Mouse (Mus musculus) CH12.LX (cell line): ENCODE results near the gene Fpgs. TPM values are rescaled to one million over a fixed set of nuclear protein-coding genes. Genes with fewer than 3 reads are reported as not detected.

Source experiments
- DNase-seq: peaks from one replicate; pipeline ENCODE4 v3.0.0-alpha.2; 2013; ENCODE audit errors: extremely low read depth
- H3K27ac ChIP-seq: 2 replicates; pipeline ENCODE4 v1.5.1; 2012; ENCODE audit warnings: low read depth, mild to moderate bottlenecking, control low read depth, moderate library complexity; ENCODE audit not compliant: insufficient read depth
- H3K27me3 ChIP-seq: replicated peaks from 2 replicates; pipeline ENCODE3; 2012; ENCODE audit warnings: inconsistent platforms
- H3K36me3 ChIP-seq, 2 experiments: replicated peaks in 1 of 2; 2 replicates each; pipeline versions ENCODE3 to v1.6.1; 2012; ENCODE audit warnings: inconsistent platforms in 1 of 2, low read length in 1 of 2, mild to moderate bottlenecking in 1 of 2, mixed read lengths in 1 of 2, moderate library complexity in 1 of 2; ENCODE audit not compliant: control insufficient read depth in 1 of 2, insufficient read depth in 1 of 2
- H3K4me1 ChIP-seq, 2 experiments: 2 replicates each; pipeline ENCODE4 v1.6.1; 2012; ENCODE audit warnings: inconsistent platforms in 1 of 2, moderate library complexity in 1 of 2; ENCODE audit not compliant: insufficient read depth in 2 of 2, control insufficient read depth in 1 of 2
- H3K4me2 ChIP-seq: 2 replicates; pipeline ENCODE4 v1.6.1; 2012; ENCODE audit warnings: low read depth, mild to moderate bottlenecking, control low read depth; ENCODE audit not compliant: poor library complexity, insufficient read depth, severe bottlenecking
- H3K4me3 ChIP-seq, 3 experiments: fragments of 150-350 bp in 1 of 3; sonication (generic) in 1 of 3; replicated peaks in 1 of 3; 2 replicates each; pipeline versions ENCODE3 to v1.5.1; 2011 to 2012; ENCODE audit warnings: low read depth in 2 of 3, low read length in 2 of 3, mild to moderate bottlenecking in 2 of 3, moderate library complexity in 2 of 3, control low read depth in 1 of 3, improper control_type of control experiment in 1 of 3, inconsistent platforms in 1 of 3, mixed read lengths in 1 of 3; ENCODE audit not compliant: poor library complexity in 1 of 3
- H3K79me2 ChIP-seq: replicated peaks from 2 replicates; pipeline ENCODE4 v1.6.1; 2012; ENCODE audit warnings: mild to moderate bottlenecking, moderate library complexity; ENCODE audit not compliant: control insufficient read depth, poor library complexity, insufficient read depth, severe bottlenecking; ENCODE audit errors: extremely low read depth
- H3K9ac ChIP-seq: 2 replicates; pipeline ENCODE4 v1.6.1; 2012; ENCODE audit warnings: low read depth, mild to moderate bottlenecking, control low read depth, moderate library complexity; ENCODE audit not compliant: insufficient read depth
- H3K9me3 ChIP-seq: replicated peaks from 2 replicates; pipeline ENCODE3; 2012; ENCODE audit warnings: low read length, inconsistent platforms, mixed read lengths
- CHD1 ChIP-seq: IDR thresholded peaks from 2 replicates; pipeline ENCODE4 v1.6.1; 2012; ENCODE audit warnings: low read depth, low read length, improper control_type of control experiment, inconsistent platforms
- CTCF ChIP-seq, 2 experiments: IDR thresholded peaks in 1 of 2; conservative IDR thresholded peaks in 1 of 2; 2 replicates each; pipeline ENCODE4 v1.5.1; 2011 to 2012; ENCODE audit warnings: low read depth in 2 of 2, low read length in 2 of 2, improper control_type of control experiment in 1 of 2, inconsistent platforms in 1 of 2, mild to moderate bottlenecking in 1 of 2, moderate library complexity in 1 of 2
- E2F4 ChIP-seq: IDR thresholded peaks from 2 replicates; pipeline ENCODE4 v1.6.1; 2011; ENCODE audit warnings: low read depth, low read length, improper control_type of control experiment; ENCODE audit not compliant: insufficient replicate concordance
- ELF1 ChIP-seq: IDR thresholded peaks from 2 replicates; pipeline ENCODE4 v1.6.1; 2014; ENCODE audit warnings: low read depth, mild to moderate bottlenecking, inconsistent platforms, low read length, improper control_type of control experiment
- EP300 ChIP-seq: IDR thresholded peaks from 2 replicates; pipeline ENCODE4 v1.6.1; 2011; ENCODE audit warnings: low read length, improper control_type of control experiment
- ETS1 ChIP-seq: conservative IDR thresholded peaks from 2 replicates; pipeline ENCODE4 v1.6.1; 2012; ENCODE audit warnings: low read depth, mild to moderate bottlenecking, inconsistent platforms, low read length, improper control_type of control experiment, moderate library complexity
- GABPA ChIP-seq: IDR thresholded peaks from 2 replicates; pipeline ENCODE4 v1.6.1; 2012; ENCODE audit warnings: low read depth, low read length, improper control_type of control experiment, inconsistent platforms; ENCODE audit not compliant: insufficient replicate concordance
- JUND ChIP-seq: conservative IDR thresholded peaks from 2 replicates; pipeline ENCODE4 v1.6.1; 2011; ENCODE audit warnings: low read depth, low read length, improper control_type of control experiment
- KAT2A ChIP-seq: IDR thresholded peaks from 2 replicates; pipeline ENCODE4 v1.6.1; 2012; ENCODE audit warnings: low read length, improper control_type of control experiment, inconsistent platforms; ENCODE audit not compliant: insufficient replicate concordance
- MAX ChIP-seq: IDR thresholded peaks from 2 replicates; pipeline ENCODE4 v1.6.1; 2011; ENCODE audit warnings: low read length, improper control_type of control experiment
- MEF2A ChIP-seq: IDR thresholded peaks from 2 replicates; pipeline ENCODE4 v1.6.1; 2014; ENCODE audit warnings: low read depth, mild to moderate bottlenecking, inconsistent platforms, low read length, improper control_type of control experiment, borderline replicate concordance
- MXI1 ChIP-seq: IDR thresholded peaks from 2 replicates; pipeline ENCODE4 v1.6.1; 2011; ENCODE audit warnings: mild to moderate bottlenecking, low read depth, low read length, improper control_type of control experiment
- NELFE ChIP-seq: IDR thresholded peaks from 2 replicates; pipeline ENCODE4 v1.6.1; 2011; ENCODE audit warnings: low read depth, low read length, improper control_type of control experiment
- NRF1 ChIP-seq: IDR thresholded peaks from 2 replicates; pipeline ENCODE4 v1.6.1; 2014; ENCODE audit warnings: low read depth, mild to moderate bottlenecking, inconsistent platforms, low read length, improper control_type of control experiment, moderate library complexity
- PAX5 ChIP-seq: IDR thresholded peaks from 2 replicates; pipeline ENCODE4 v1.6.1; 2012; ENCODE audit warnings: low read length, inconsistent platforms, mixed read lengths
- RAD21 ChIP-seq: IDR thresholded peaks from 2 replicates; pipeline ENCODE4 v1.6.1; 2011; ENCODE audit warnings: low read depth, mild to moderate bottlenecking, low read length, improper control_type of control experiment, moderate library complexity
- SIN3A ChIP-seq: IDR thresholded peaks from 2 replicates; pipeline ENCODE4 v1.6.1; 2012; ENCODE audit warnings: low read length, improper control_type of control experiment, inconsistent platforms
- TBP ChIP-seq: conservative IDR thresholded peaks from 2 replicates; pipeline ENCODE4 v1.6.1; 2011; ENCODE audit warnings: low read depth, low read length, improper control_type of control experiment
- UBTF ChIP-seq: IDR thresholded peaks from 2 replicates; pipeline ENCODE4 v1.6.1; 2012; ENCODE audit warnings: low read depth, mild to moderate bottlenecking, inconsistent platforms, low read length, improper control_type of control experiment, moderate library complexity
- USF1 ChIP-seq: IDR thresholded peaks from 2 replicates; pipeline ENCODE4 v1.6.1; 2014; ENCODE audit warnings: low read depth, mild to moderate bottlenecking, inconsistent platforms, low read length, improper control_type of control experiment
- ZNF384 ChIP-seq: IDR thresholded peaks from 2 replicates; pipeline ENCODE4 v1.6.1; 2012; ENCODE audit warnings: low read depth, low read length, improper control_type of control experiment, inconsistent platforms
- dilution Hi-C: fragments of 300-500 bp; cut with MboI; formaldehyde crosslinking; loops from 2 replicates; pipeline ENCODE4 v1.14.3; 2020; ENCODE audit warnings: low sequenced_read_pairs; ENCODE audit not compliant: extremely low pct_unique_long_range_greater_than_20kb, extremely low pct_ligation_motif_present
- in situ Hi-C: fragments of 300-500 bp; cut with MboI; formaldehyde crosslinking; loops from 3 replicates; pipeline ENCODE4 v1.14.3; 2019; ENCODE audit warnings: low sequenced_read_pairs, low pct_ligation_motif_present, low pct_unique_long_range_greater_than_20kb, mixed read lengths
- polyA plus RNA-seq: library from polyadenylated mRNA; unstranded; fragments of >175 nt; gene quantifications from 2 replicates; pipeline ENCODE4 v1.2.1, GENCODE M21; 2012; ENCODE audit warnings: low read depth; ENCODE audit not compliant: insufficient read length
- total RNA-seq, 2 experiments: library from RNA; depleted of rRNA; stranded (reverse); fragments of 300-350 nt in 1 of 2; fragments of >200 nt in 1 of 2; gene quantifications; 2 replicates each; pipeline ENCODE4 v1.2.3; 2012 to 2014

Gene Fpgs
- total and polyA plus RNA-seq, 3 experiments: 31.8 to 59.2 (median 41.8) TPM

- no peaks in the 10 kb centered on the region for H3K27me3 ChIP-seq
- no peak for TF ChIP-seq NRF1
- H3K79me2 ChIP-seq: no peaks in the 10 kb centered on the region; the same call in 1 of the 2 replicates
- no peak for DNase-seq
- in situ Hi-C loops: no loop called here
- peaks cover 33 to 88% of the 10 kb centered on the region in 2 experiments for H3K36me3 ChIP-seq
- peaks cover 7 to 64% of the 10 kb centered on the region in 2 experiments for H3K4me1 ChIP-seq
- no peak overlapping the region for H3K27ac ChIP-seq
- H3K9ac ChIP-seq: no peak overlapping the region
- H3K4me2 ChIP-seq: no peak overlapping the region
- H3K4me3 ChIP-seq: no peak overlapping the region
- H3K9me3 ChIP-seq: peaks cover 4% of the 10 kb centered on the region
- dilution Hi-C loops: no loop called here
Measured at GRCm38 (mm10) chr2:32729547-32729946, 25.6 kb upstream of the Fpgs start.

- Histone ChIP-seq H3K27ac (no peak overlapping the region), H3K27me3 (no peaks in the 10 kb centered on the region), H3K4me3 (no peak overlapping the region), H3K9me3 (peaks cover 4% of the 10 kb centered on the region), H3K9ac (no peak overlapping the region), H3K4me2 (no peak overlapping the region), H3K79me2 (peaks cover 6% of the 10 kb centered on the region), H3K36me3 (peaks cover 31 to 86% of the 10 kb centered on the region in 2 experiments), H3K4me1 (peaks cover 8 to 66% of the 10 kb centered on the region in 2 experiments)
- TF ChIP-seq KAT2A: no peak
- TF ChIP-seq MXI1: no peak
- TF ChIP-seq UBTF: no peak
- no peak for TF ChIP-seq ETS1
- no peak for TF ChIP-seq PAX5
- TF ChIP-seq EP300: no peak
- TF ChIP-seq NELFE: no peak
- TF ChIP-seq USF1: no peak
- TF ChIP-seq SIN3A: no peak
- TF ChIP-seq MEF2A: no peak
- no peak for TF ChIP-seq E2F4
- TF ChIP-seq TBP: no peak
- TF ChIP-seq ZNF384: no peak
- TF ChIP-seq ELF1: no peak
- TF ChIP-seq GABPA: no peak
- TF ChIP-seq RAD21: no peak
- no peak for TF ChIP-seq CTCF (conservative IDR thresholded peaks at IDR 0.05 in 1 of 2, IDR thresholded peaks at IDR 0.05 in 1 of 2; ENCODE audit: low read depth in 2 of 2, low read length in 2 of 2)
- TF ChIP-seq JUND: no peak
- TF ChIP-seq CHD1: no peak
- no peak for TF ChIP-seq MAX
- DNase-seq: no peak
- dilution Hi-C loops (no loop called here), in situ Hi-C loops (no loop called here)
Measured at GRCm38 (mm10) chr2:32728463-32728862, 24.5 kb upstream of the Fpgs start.
